Mouse (Mus musculus): ENCODE measurements at regions not wholly inside any gene's neighbourhood (a gene's known extent, or its start where the extent isn't known, plus 50 kb on each side); places are given as distances from the start of the nearest gene placed in this dataset.

- no peak for DNase-seq (ENCODE audit: low read depth)
Observed at GRCm38 (mm10) chr19:26938911-26939310, 53.2 kb downstream of the Gm815 start.

DNA sequence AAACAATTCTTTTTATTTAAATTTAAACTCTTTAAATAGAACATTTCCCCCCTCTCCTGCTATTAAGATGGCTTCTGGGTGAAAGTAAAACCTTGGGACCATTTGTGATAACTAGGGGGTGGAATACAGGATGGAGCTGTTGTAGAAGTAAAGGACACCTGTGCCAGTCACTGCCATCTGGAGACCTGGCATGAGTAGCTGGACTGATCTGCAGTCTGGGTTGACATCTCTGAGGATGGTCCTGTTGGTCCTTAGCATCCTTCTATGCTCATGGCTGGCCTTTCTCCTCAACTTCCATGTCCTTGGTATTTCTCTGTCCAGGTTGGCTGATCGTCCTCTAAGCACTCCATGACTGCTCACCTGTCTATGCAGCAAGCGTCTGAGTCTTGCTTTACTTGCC is 58.3 kb downstream of the Gm815 start:
- DNase-seq (ENCODE audit: low read depth): no peak

GRCm38 (mm10) chr19:26946562-26946961 is 60.9 kb downstream of the Gm815 start:
- no peak for DNase-seq (ENCODE audit: low read depth)

GRCm38 (mm10) chr19:26948479-26948878 is 62.8 kb downstream of the Gm815 start:
- no peak for DNase-seq (ENCODE audit: low read depth)

GRCm38 (mm10) chr19:26949153-26949552 is 63.5 kb downstream of the Gm815 start:
- DNase-seq (ENCODE audit: low read depth): no peak

DNA sequence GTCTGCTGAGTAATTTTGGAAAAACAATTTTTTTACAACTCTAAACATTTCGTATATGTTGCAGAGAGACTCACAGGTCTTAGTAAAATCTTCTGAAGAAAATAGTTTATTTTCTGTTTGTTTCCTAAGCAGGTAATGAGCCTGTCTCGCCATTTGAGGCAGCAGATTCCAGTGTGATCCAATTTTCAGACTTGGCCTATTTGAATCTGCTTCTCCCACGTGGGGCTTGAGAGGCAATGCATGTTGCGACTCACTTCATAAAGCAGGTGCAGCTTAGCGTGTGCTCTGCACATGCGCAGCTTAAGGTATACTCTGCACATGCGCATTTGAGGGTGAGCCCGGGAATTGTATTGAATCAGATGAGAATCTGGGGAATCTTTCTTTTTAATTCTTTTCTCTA is 67.7 kb downstream of the Gm815 start:
- no peak for DNase-seq (ENCODE audit: low read depth)

- DNase-seq (ENCODE audit: low read depth): no peak
Observed at GRCm38 (mm10) chr19:26966055-26966760, 80.5 kb downstream of the Gm815 start.

DNA sequence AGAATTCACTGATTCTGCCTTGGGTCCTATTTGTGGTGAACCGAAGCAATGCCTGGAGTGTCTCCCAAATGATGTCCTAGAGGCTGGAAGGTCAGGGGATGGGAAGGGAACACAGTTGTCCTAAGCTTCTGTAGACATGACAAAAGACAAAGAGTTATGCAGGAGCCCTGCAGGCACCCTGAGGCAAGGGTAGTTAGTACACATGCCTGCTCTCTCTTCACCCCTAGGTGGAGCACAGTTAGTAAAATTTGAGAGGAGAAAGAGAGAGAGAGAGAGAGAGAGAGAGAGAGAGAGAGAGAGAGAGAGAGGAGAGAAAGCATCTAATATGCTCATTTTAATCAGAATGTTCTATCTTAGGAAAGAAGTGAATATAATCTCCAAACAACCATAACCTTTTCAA is 87.4 kb downstream of the Gm815 start:
- DNase-seq (ENCODE audit: low read depth): no peak

DNA sequence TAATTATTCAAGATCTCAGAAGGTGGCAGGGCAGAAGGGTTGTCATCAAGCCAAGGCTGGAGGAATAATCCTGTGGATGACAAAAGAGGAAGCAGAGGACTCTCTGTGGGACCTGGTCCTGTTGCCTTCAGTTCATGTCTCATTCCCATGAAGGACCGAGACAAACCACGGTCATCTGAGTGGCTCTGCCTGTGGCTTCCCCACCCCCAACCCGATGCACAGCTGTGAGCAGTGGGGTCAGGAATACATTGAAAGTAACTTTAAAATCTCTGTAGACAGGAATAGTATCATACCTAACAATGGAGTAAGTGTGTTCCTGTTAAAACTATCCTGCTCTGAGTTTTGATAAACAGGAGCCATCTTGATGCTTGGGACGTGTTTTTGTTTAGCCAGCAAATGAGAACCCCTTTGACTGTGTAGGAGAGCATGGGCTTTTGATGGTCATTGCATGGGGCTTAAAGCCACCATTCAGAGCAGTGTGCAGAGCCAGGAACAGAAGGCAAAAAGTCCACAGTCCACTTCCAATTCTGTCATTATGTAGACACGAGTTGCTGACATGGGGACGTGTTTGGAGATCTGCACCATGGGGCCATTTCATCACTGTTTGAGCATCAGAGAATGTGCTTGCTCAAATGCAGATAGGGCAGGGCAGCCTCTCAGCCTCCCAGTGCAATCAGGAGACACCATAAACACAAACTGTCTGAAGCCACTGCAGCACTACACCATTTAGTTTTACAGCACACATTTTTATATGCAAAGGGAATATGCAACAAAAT is 88.3 kb downstream of the Gm815 start:
- no peak for DNase-seq (ENCODE audit: low read depth)

DNA sequence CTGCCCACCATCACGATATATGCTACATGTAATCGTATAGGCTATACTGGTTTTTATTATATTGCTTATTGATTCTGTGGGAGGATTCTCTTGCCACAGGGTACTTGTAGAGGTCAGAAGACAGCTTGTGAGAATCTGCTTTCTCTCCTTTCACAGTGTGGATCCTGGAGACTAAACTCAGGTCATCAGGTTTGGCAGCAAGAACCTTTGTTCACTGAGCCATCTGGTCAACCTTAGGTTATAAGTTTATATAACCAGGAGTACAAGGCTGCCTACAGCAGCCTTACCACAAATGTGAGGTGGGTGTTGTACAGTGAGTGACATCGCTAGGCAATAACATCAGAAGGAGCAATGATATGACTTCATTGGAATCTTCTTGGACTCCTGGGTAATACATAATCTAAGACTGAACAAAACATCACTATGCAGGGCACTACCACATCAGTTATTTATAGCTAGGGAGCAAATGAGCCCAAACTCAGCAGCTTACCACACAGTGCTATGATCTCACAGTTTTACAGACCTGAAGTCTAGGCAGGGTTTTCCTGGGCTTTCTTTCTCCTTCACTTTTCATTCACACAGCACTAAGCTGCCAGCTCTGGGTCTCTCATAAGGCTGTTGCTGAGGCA is 89.0 kb downstream of the Gm815 start:
- DNase-seq (ENCODE audit: low read depth): no peak

GRCm38 (mm10) chr19:26976604-26977322 is 91.1 kb downstream of the Gm815 start:
- DNase-seq (ENCODE audit: low read depth): no peak

DNA sequence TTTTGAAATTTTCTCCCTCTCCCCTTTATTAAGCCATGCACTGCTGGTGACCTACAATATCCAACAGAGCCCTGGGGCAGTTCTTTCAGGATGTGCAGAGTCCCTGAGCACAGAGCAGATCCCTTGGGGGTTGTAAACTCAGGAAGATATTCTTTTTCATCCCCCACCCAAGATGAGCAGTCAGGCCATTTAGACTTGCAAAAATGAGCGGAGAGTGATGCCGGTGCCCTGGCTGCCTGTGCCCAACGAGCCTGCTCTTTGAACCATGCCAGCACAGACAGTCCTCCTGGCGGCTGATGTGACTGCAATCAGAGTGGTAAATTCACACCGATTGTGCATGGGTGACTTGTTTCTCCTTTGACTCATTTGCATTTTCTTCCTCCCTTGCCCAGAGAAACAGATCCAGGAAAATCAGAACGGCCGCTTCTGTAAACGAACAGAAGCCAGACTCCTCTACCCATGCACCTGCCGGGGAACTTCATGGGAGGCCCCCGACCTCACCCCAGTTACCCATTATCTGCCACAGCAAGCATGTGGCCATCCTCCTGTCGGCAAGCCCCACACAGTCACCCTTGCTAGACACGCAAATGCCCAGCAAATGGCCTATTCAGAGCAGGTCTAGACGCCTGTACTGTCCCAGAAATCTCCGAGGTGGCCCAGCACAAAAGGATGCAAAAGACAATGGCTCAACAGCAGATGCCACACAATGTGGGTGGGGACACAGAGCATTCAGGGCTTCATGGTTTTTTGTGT is 92.4 kb downstream of the Gm815 start:
- DNase-seq (ENCODE audit: low read depth): no peak

DNA sequence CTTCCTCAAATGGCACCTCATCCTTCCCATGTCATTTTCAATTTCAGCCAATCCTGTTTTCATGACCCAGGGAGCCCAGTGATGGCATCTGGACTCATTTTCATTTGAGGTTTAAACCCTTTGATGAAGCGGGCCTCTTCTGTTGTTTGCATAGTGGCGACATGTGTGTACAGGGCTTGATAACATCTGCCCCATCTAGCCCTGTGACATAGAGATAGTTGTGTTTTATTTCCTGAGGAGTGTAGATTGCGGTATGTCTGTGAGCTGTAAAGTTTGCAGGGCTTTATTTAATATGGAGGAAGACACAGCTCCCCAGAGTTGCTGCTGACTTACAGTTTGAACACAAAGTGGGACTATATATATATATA is 92.9 kb downstream of the Gm815 start:
- DNase-seq (ENCODE audit: low read depth): no peak

- DNase-seq (ENCODE audit: low read depth): no peak
Observed at GRCm38 (mm10) chr19:26979322-26979721, 93.6 kb downstream of the Gm815 start.

- no peak for DNase-seq (ENCODE audit: low read depth)
Observed at GRCm38 (mm10) chr19:26986672-26987071, 101.0 kb downstream of the Gm815 start.

GRCm38 (mm10) chr19:26987197-26987596 is 101.5 kb downstream of the Gm815 start:
- peak; percentile 22 for DNase-seq (ENCODE audit: low read depth)

GRCm38 (mm10) chr19:26987909-26988456 is 102.3 kb downstream of the Gm815 start:
- no peak for DNase-seq (ENCODE audit: low read depth)

DNA sequence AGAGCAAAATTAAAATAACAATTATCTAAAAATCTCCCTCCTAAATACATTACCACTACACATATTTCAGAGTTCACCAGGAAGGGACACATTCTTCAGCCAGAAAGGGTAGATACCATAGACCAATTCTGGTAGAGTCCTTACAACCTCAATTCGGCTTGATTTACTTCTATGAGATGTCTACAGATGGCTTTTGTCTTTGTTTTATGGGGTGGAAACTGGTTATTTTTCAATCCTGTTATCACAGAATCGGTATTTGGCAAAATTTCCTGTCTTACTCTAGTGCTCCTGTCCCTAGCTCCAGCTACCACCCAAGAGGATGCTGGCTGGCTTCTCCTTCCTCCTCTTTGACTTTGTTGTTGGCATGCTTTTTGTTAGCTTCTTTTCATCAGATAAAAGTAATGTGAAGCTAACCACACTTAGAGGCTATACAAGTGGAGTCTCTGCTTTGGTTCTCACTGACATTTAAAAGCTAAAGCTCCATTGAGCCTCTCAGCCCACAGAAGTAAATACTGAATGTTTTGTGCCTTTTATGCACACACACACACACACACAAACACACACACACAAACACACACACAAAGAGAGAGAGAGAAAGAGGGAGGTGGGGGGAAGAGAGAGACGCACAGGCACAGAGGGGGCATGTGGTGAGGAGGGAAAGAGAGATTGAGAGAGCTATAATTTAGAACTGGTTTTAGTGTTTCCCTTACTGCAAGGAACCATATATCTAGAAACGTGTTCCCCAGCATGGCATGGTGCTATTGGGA is 109.1 kb downstream of the Gm815 start:
- DNase-seq (ENCODE audit: low read depth): no peak

DNA sequence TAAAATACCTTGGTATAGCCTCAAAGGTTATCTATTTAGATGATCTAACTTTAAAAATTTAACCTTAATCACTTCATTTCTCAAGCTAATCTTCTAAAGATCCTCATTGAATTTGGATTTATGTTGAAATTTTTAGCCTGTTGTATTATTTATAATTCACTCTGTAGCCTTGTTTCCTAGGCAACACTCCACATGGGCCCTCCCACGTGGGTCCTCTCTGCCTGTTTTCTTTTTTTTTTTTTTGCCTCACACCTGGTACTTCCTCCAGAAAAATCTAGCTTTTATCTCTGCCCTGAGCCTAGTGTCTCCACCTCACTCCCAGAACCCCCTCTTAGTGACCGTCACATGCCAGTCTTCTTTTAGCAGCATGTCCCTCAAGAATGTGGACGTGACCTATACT is 113.9 kb downstream of the Gm815 start:
- DNase-seq (ENCODE audit: low read depth): no peak

DNA sequence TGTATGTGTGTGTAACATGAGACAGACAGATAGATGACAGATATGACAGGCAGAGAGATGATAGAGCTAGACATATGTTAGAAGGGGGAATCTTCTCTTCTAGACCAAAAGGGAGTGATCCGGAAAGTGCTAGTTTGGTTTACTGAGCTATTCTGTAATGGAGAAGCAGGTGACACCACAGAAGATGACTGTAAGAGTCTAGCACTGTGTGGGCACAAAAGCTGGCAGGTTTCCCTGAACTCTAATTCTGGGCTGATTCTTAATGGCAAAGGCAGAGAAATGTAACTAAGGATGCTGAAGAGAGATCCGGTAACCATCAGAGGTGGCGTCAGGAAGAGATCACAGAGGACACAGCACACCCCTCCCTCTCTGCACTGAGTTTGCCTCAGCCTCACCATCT is 136.2 kb downstream of the Gm815 start:
- no peak for DNase-seq (ENCODE audit: low read depth)

- DNase-seq (ENCODE audit: low read depth): no peak
Observed at GRCm38 (mm10) chr19:27022917-27023316, 137.2 kb downstream of the Gm815 start.

All from fibroblast of lung, adult 2 months (primary cell).